In the genomic region with DNA sequence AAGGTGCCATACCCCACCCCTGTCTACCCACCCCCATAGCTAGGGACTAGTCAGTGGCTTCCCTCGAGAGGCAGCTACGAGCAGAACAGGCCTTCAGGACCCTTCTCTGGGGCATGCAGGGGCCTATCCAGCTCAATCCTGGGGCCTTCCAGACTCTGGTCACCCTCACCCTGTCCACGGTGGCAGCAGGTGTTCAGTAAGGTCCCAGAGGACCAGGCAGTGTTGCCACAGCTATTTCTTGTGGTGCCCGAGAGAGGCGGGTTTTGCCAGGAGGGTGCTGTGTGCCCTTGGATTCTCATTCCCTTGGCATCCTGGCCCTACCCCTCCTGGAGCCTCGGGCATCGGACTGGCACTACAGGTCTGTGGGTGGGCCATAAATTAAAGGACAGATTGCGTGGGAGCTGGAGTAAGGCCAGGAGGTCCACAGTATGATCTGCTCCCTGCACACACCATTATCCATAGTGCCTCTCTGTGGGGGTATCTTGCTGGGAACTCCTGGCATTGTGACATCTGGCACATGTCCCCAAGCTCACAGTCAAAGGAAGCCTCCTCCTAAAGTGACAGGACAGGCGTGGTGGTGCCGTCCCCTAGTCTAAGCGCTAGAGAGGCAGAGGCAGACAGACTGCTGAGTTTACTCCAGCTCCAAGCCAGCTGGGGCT, we compare ENCODE assay signal across 14 mouse cellular contexts. TPM values are rescaled to one million over a fixed set of nuclear protein-coding genes. Genes with fewer than 3 reads are reported as not detected.
DNase-seq lines count a peak whose midpoint lies in the region; ATAC-seq and TF ChIP-seq lines count a peak whose summit lies in the region.
"Had no signal": no experiment of that assay in that cellular context is flagged by ENCODE, and none has a peak within 500 bp of the region (broad histone marks: within the 10 kb centered on the region; RNA-seq: fewer than 3 reads in every experiment).

No protein-coding gene starts in this region.

- H3K4me1 ChIP-seq in heart, embryonic 16.5 days (ENCODE audit: control insufficient read depth, insufficient read depth, low read length), result 0 out of 2 replicates have a peak, but pooled peaks cover 6% of the 10 kb centered on the region
- H3K4me1 ChIP-seq in neural tube, embryonic 12.5 days, result peaks cover 45% of the 10 kb centered on the region
- peaks cover 4% of the 10 kb centered on the region; the same call in 1 of the 2 replicates for H3K4me1 ChIP-seq in neural tube, embryonic 14.5 days (ENCODE audit: control insufficient read depth, insufficient read depth, low read length)

- no peaks in the 10 kb centered on the region for H3K36me3 ChIP-seq in heart, embryonic 16.5 days (ENCODE audit: control insufficient read depth, insufficient read depth)
- H3K36me3 ChIP-seq in neural tube, embryonic 12.5 days, result no peaks in the 10 kb centered on the region
- no peaks in the 10 kb centered on the region for H3K36me3 ChIP-seq in neural tube, embryonic 14.5 days (ENCODE audit: control insufficient read depth, insufficient read depth, low read length)
- H3K36me3 ChIP-seq: liver, embryonic 15.5 days; midbrain, embryonic 10.5 days had no signal

- no peak for TF ChIP-seq CTCF in brain, embryonic 14.5 days (IDR thresholded peaks at IDR 0.05; ENCODE audit: borderline replicate concordance, extremely low read depth, insufficient read depth, insufficient read length)

- H3K4me3 ChIP-seq in heart, embryonic 16.5 days (ENCODE audit: low read length), result no peak overlapping the region
- no peak overlapping the region for H3K4me3 ChIP-seq in neural tube, embryonic 12.5 days
- no peak overlapping the region for H3K4me3 ChIP-seq in neural tube, embryonic 14.5 days (ENCODE audit: low read depth, low read length)
- H3K4me3 ChIP-seq: liver, embryonic 15.5 days had no signal

- intact Hi-C loops in heart, postnatal 36 days (cut with DNase I), result no loop called here

- no peaks in the 10 kb centered on the region for H3K9me3 ChIP-seq in heart, embryonic 16.5 days (replicated peaks; ENCODE audit: control insufficient read depth, low read length)
- no peaks in the 10 kb centered on the region for H3K9me3 ChIP-seq in neural tube, embryonic 12.5 days
- H3K9me3 ChIP-seq in neural tube, embryonic 14.5 days (ENCODE audit: control insufficient read depth, low read length), result no peaks in the 10 kb centered on the region
- H3K9me3 ChIP-seq: liver, embryonic 15.5 days; midbrain, embryonic 10.5 days had no signal

- no peak overlapping the region for H3K9ac ChIP-seq in heart, embryonic 16.5 days (ENCODE audit: low read length)
- H3K9ac ChIP-seq in neural tube, embryonic 12.5 days, result no peak overlapping the region
- no peak overlapping the region for H3K9ac ChIP-seq in neural tube, embryonic 14.5 days (replicated peaks; ENCODE audit: low read depth, low read length)
- H3K9ac ChIP-seq: liver, embryonic 15.5 days had no signal

- H3K27ac ChIP-seq in heart, embryonic 16.5 days (ENCODE audit: low read length), result no peak overlapping the region
- no peak overlapping the region for H3K27ac ChIP-seq in neural tube, embryonic 12.5 days
- H3K27ac ChIP-seq in neural tube, embryonic 14.5 days (ENCODE audit: low read depth, low read length), result 0 out of 2 replicates have a peak overlapping the region, but pooled peaks have one; percentile 22
- H3K27ac ChIP-seq: liver, embryonic 15.5 days had no signal

- DNase-seq in heart, postnatal 36 days, result no peak
- DNase-seq in neural tube, embryonic 10.5 days (ENCODE audit: extremely low spot score, low spot score), result no peak
- peak; percentile 77 for DNase-seq in brain, embryonic 14.5 days (ENCODE audit: low read depth)
- DNase-seq in c-Kit-positive CD71-positive TER-119-positive erythroid progenitor cells, embryonic 14.5 days (ENCODE audit: low spot score), result no peak
- no peak for DNase-seq in embryo, embryonic 10 days (ENCODE audit: low spot score)

- 57% methylated on average over 11 of the region's 11 CpGs for WGBS in heart, embryonic 16.5 days
- WGBS in neural tube, embryonic 12.5 days, result 53% methylated on average over 11 of the region's 11 CpGs
- WGBS in neural tube, embryonic 14.5 days, result 35% methylated on average over 11 of the region's 11 CpGs

- H3K4me2 ChIP-seq in heart, embryonic 16.5 days (ENCODE audit: low read depth, low read length), result no peak overlapping the region
- no peak overlapping the region for H3K4me2 ChIP-seq in neural tube, embryonic 12.5 days (replicated peaks)
- H3K4me2 ChIP-seq in neural tube, embryonic 14.5 days (ENCODE audit: low read depth, low read length), result no peak overlapping the region

- no peak for TF ChIP-seq POLR2A in brain, embryonic 14.5 days (IDR thresholded peaks at IDR 0.05; ENCODE audit: borderline replicate concordance, extremely low read depth, insufficient read depth, insufficient read length, poor library complexity, severe bottlenecking)

- peaks cover 5% of the 10 kb centered on the region; the same call in 1 of the 2 replicates for H3K27me3 ChIP-seq in heart, embryonic 16.5 days (ENCODE audit: control insufficient read depth, insufficient read depth, low read length)
- H3K27me3 ChIP-seq in neural tube, embryonic 12.5 days (replicated peaks), result peaks cover 8% of the 10 kb centered on the region; the same call in 1 of the 2 replicates
- no peaks in the 10 kb centered on the region for H3K27me3 ChIP-seq in neural tube, embryonic 14.5 days (ENCODE audit: control insufficient read depth, insufficient read depth, low read length)

- ATAC-seq in heart, embryonic 16.5 days (replicated peaks; ENCODE audit: extremely low read depth, insufficient read depth, low FRiP score), result 0 out of 2 replicates have a peak, but pooled peaks have one; percentile 11
- ATAC-seq in neural tube, embryonic 12.5 days (ENCODE audit: low FRiP score, low read depth), result peak; percentile 49; the same call in 1 of the 2 replicates
- peak; percentile 71; the same call in 1 of the 2 replicates for ATAC-seq in neural tube, embryonic 14.5 days (ENCODE audit: low read depth)
- ATAC-seq: CD4-positive, CD25-positive, alpha-beta regulatory T cell, adult 4 months had no signal

RNA-seq across cellular contexts. Expression of gene Padi1, which starts 9.2 kb away (rescaled TPM):
- polyA plus RNA-seq in heart, embryonic 16.5 days (2015; fragmentation: Nextera tagmentation; extraction: Ambion mirVana), result 0.07 and 0.10 TPM in 2 replicates
- not detected for total RNA-seq in heart, postnatal 36 days (2021)
- 0.19 and 0.38 TPM in 2 replicates for polyA plus RNA-seq in neural tube, embryonic 12.5 days (2016; fragmentation: Nextera tagmentation; extraction: Ambion mirVana)
- 0.03 TPM in 2 replicates for polyA plus RNA-seq in brain, embryonic 14.5 days (2012; rRNA removed)
- 0.12 TPM in 1 of 2 replicates, not detected in the other for polyA plus RNA-seq in neural tube, embryonic 14.5 days (2014; fragmentation: Nextera tagmentation; extraction: Ambion mirVana)
- total RNA-seq: layer of hippocampus, postnatal 14 days had no signal

RNA-seq across cellular contexts. Expression of gene Padi3, which starts 25.9 kb away (rescaled TPM):
- polyA plus RNA-seq in heart, embryonic 16.5 days (2015; fragmentation: Nextera tagmentation; extraction: Ambion mirVana), result 0.24 and 0.55 TPM in 2 replicates
- under 1 TPM; 0.14 to 0.19 TPM for total RNA-seq in heart, postnatal 36 days (2021)
- polyA plus RNA-seq in neural tube, embryonic 12.5 days (2016; fragmentation: Nextera tagmentation; extraction: Ambion mirVana), result not detected in 2 replicates
- 0.01 and 0.05 TPM in 2 replicates for polyA plus RNA-seq in brain, embryonic 14.5 days (2012; rRNA removed)
- polyA plus RNA-seq in neural tube, embryonic 14.5 days (2014; fragmentation: Nextera tagmentation; extraction: Ambion mirVana), result not detected in 2 replicates
- total RNA-seq: layer of hippocampus, postnatal 14 days had no signal
- polyA plus RNA-seq: heart, embryonic 14.5 days; stomach, embryonic 14.5 days had no signal

Comparison
In these comparisons a context has a peak if more than half of its experiments do, and no peak if none do; other contexts are left out.
1. ATAC-seq: peak in every context shown above with its lines; median percentile 71 in neural tube, embryonic 14.5 days; 49 in neural tube, embryonic 12.5 days; 11 in heart, embryonic 16.5 days.